Mouse (Mus musculus) retina, adult 2 months (tissue): ENCODE measurements around the gene Cebpa.

Experiments
- DNase-seq: peaks from one replicate; pipeline ENCODE4 v3.0.0-alpha.2; 2012; ENCODE audit warnings: low read depth, low spot score

The Cebpa gene

GRCm38 (mm10) chr7:35146269-35146668 lies 27.2 kb downstream of the Cebpa start:
- no peak for DNase-seq

- no peak for DNase-seq
Observed at GRCm38 (mm10) chr7:35149616-35150433, 30.7 kb downstream of the Cebpa start.

DNA sequence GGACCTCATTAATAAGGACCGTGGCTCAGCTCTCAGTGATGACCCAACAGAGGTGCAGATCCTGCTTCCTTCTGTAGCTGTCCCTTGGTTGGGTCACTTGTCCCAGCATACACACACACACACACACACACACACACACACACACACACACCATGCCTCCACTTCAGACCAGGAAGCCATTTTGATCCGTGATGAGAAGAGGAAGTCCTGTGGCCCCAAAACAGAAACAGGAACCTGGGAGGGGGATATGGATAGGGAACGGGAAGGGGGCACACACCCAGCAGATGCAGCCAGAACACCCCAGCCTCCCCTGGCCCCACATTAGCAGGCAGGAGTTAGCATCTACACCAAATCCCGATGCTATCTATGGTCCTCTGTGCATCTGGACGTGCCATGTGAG lies 31.8 kb downstream of the Cebpa start:
- DNase-seq: no peak

DNA sequence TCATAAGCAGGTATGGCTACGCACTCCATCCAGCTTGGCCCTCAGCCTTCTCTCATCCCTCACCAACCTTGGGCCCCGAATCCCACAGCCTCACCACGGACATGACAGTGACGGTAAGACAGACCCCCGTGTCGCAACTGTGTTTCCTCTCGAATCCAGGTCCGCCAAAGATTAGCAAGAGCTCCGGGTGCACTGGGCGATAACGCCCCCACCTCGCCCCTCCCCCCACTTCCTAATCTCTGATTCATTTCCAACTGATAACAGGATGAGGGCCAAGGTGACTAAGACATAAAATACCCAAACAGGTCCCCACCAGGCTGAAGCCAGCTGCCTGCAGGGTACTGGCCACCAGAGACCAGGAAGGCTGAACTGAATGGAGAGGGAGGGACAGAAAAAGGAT lies 35.4 kb downstream of the Cebpa start:
- DNase-seq: no peak

GRCm38 (mm10) chr7:35156561-35157477 lies 37.7 kb downstream of the Cebpa start:
- DNase-seq: no peak

DNA sequence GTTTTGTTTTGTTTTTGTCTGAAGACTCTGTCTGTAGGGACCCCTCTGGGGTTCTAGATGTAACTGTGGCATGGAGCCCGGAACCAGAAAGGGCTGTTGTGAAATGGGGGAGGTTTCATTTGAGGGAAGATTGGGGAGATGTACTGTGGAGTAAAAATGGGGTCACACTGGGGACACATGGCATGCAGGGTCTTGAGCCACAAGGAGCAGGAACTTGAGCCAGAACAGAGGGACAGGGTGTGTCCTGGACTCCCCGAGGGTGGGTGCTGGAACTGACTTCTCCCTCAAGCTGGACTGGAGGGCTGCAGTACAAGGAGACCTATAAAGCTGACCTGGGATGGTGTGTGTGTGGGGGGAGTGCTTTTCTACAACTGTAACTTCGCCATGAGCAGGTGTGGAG lies 38.4 kb downstream of the Cebpa start:
- DNase-seq: no peak

- no peak for DNase-seq
Observed at GRCm38 (mm10) chr7:35162443-35162842, 43.4 kb downstream of the Cebpa start.

GRCm38 (mm10) chr7:35163600-35163999 lies 44.5 kb downstream of the Cebpa start:
- no peak for DNase-seq

- no peak for DNase-seq
Observed at GRCm38 (mm10) chr7:35164131-35164530, 45.0 kb downstream of the Cebpa start.

- no peak for DNase-seq
Observed at GRCm38 (mm10) chr7:35166988-35167387, 47.9 kb downstream of the Cebpa start.

DNA sequence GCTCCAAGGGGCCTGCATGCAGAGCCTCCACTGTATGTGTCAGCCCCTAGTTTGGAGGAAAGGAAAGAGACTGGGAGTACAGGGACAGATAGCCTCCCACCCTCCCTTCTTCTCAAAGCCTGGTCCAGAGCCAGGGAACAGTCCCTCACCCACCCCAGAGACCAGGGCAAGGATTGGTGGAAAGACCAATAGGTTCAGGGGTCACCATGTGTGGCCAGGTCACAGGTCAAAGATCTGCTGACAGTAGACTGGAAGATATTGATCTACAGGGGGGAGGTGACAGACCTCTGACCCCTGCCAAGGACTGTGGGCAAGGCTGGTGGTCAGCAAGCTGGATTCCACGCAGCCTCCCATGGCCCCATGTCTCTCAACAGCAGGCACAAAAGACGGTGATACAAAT lies 48.8 kb downstream of the Cebpa start:
- no peak for DNase-seq

GRCm38 (mm10) chr7:35169341-35169740 lies 50.2 kb downstream of the Cebpa start:
- DNase-seq: peak; percentile 33
